ENCODE assay signal across 11 mouse cellular contexts in genomic region chr8:70122863-70123262, GRCm38 (mm10). TPM values are rescaled to one million over a fixed set of nuclear protein-coding genes. Genes with fewer than 3 reads are reported as not detected.
A peak's percentile ranks its signal among the peaks of the same experiment; 100 is the strongest.
DNase-seq lines count a peak whose midpoint lies in the region; ATAC-seq and TF ChIP-seq lines count a peak whose summit lies in the region.
"Had no signal": no experiment of that assay in that cellular context is flagged by ENCODE, and none has a peak within 500 bp of the region (broad histone marks: within the 10 kb centered on the region; RNA-seq: fewer than 3 reads in every experiment).

No protein-coding gene starts in this region.

- peaks cover 2% of the 10 kb centered on the region; the same call in 1 of the 2 replicates for H3K4me1 ChIP-seq in forebrain, postnatal 0 days (ENCODE audit: insufficient read depth)
- H3K4me1 ChIP-seq in forebrain, embryonic 16.5 days (replicated peaks; ENCODE audit: control insufficient read depth, insufficient read depth, low read length) = peaks cover 11% of the 10 kb centered on the region
- peaks cover 2% of the 10 kb centered on the region; the same call in 1 of the 2 replicates for H3K4me1 ChIP-seq in midbrain, postnatal 0 days (ENCODE audit: insufficient read depth, low read length)
- peaks cover 12% of the 10 kb centered on the region for H3K4me1 ChIP-seq in midbrain, embryonic 15.5 days
- no peaks in the 10 kb centered on the region for H3K4me1 ChIP-seq in liver, postnatal 0 days (ENCODE audit: insufficient read depth)

- no peak overlapping the region for H3K4me2 ChIP-seq in forebrain, postnatal 0 days (ENCODE audit: low read depth)
- H3K4me2 ChIP-seq in forebrain, embryonic 16.5 days (ENCODE audit: low read length) = no peak overlapping the region
- H3K4me2 ChIP-seq in midbrain, postnatal 0 days (ENCODE audit: low read depth, low read length, poor library complexity, severe bottlenecking) = no peak overlapping the region
- no peak overlapping the region for H3K4me2 ChIP-seq in midbrain, embryonic 15.5 days
- H3K4me2 ChIP-seq in liver, postnatal 0 days (ENCODE audit: low read depth, low read length) = no peak overlapping the region
- H3K4me2 ChIP-seq: embryonic facial prominence, embryonic 13.5 days had no signal

- H3K4me3 ChIP-seq in forebrain, postnatal 0 days (ENCODE audit: low read depth, low read length) = no peak overlapping the region
- no peak overlapping the region for H3K4me3 ChIP-seq in forebrain, embryonic 16.5 days (replicated peaks; ENCODE audit: low read length)
- H3K4me3 ChIP-seq in midbrain, postnatal 0 days (ENCODE audit: low read depth, low read length) = no peak overlapping the region
- no peak overlapping the region for H3K4me3 ChIP-seq in midbrain, embryonic 15.5 days
- H3K4me3 ChIP-seq in liver, postnatal 0 days (ENCODE audit: low read depth, low read length) = no peak overlapping the region
- H3K4me3 ChIP-seq: embryonic facial prominence, embryonic 13.5 days; limb, embryonic 10.5 days had no signal

- H3K36me3 ChIP-seq in forebrain, postnatal 0 days (ENCODE audit: insufficient read depth) = no peaks in the 10 kb centered on the region
- no peaks in the 10 kb centered on the region for H3K36me3 ChIP-seq in forebrain, embryonic 16.5 days (ENCODE audit: control insufficient read depth, insufficient read depth)
- no peaks in the 10 kb centered on the region for H3K36me3 ChIP-seq in midbrain, postnatal 0 days (ENCODE audit: insufficient read depth, low read length)
- no peaks in the 10 kb centered on the region for H3K36me3 ChIP-seq in midbrain, embryonic 15.5 days (replicated peaks)
- no peaks in the 10 kb centered on the region for H3K36me3 ChIP-seq in liver, postnatal 0 days (replicated peaks; ENCODE audit: insufficient read depth, low read length)
- H3K36me3 ChIP-seq: embryonic facial prominence, embryonic 13.5 days; limb, embryonic 10.5 days had no signal

- no peak for DNase-seq in forebrain, postnatal 0 days
- DNase-seq in midbrain, postnatal 0 days (ENCODE audit: low spot score) = no peak
- peak; percentile 37 for DNase-seq in ZHBTc4 (ENCODE audit: low read depth, low spot score)
- no peak for DNase-seq in liver, postnatal 0 days
- no peak for DNase-seq in left cerebral cortex, adult 18-20 months (ENCODE audit: low spot score in 2 of 2)
- no peak for DNase-seq in left cerebral cortex, adult 11 months (ENCODE audit: low spot score)
- DNase-seq: right cerebral cortex, adult 18-20 months had no signal

- TF ChIP-seq EP300 in liver, postnatal 0 days (IDR thresholded peaks at IDR 0.05; ENCODE audit: low read depth) = no peak

- H3K27ac ChIP-seq in forebrain, postnatal 0 days (ENCODE audit: low read depth, low read length) = no peak overlapping the region
- H3K27ac ChIP-seq in forebrain, embryonic 16.5 days (ENCODE audit: low read length) = no peak overlapping the region
- no peak overlapping the region for H3K27ac ChIP-seq in midbrain, postnatal 0 days (ENCODE audit: low read depth, low read length)
- H3K27ac ChIP-seq in midbrain, embryonic 15.5 days = no peak overlapping the region
- no peak overlapping the region for H3K27ac ChIP-seq in liver, postnatal 0 days (ENCODE audit: low read depth)
- H3K27ac ChIP-seq: embryonic facial prominence, embryonic 13.5 days; limb, embryonic 10.5 days had no signal

- WGBS in forebrain, postnatal 0 days = 54% methylated on average over 2 of the region's 2 CpGs
- WGBS in forebrain, embryonic 16.5 days = 56% methylated on average over 2 of the region's 2 CpGs
- WGBS in midbrain, postnatal 0 days = 57% methylated on average over 2 of the region's 2 CpGs
- WGBS in midbrain, embryonic 15.5 days = 53% methylated on average over 2 of the region's 2 CpGs
- WGBS in liver, postnatal 0 days (ENCODE audit: insufficient replicate concordance) = 48% methylated on average over 2 of the region's 2 CpGs

- no peaks in the 10 kb centered on the region for H3K27me3 ChIP-seq in forebrain, postnatal 0 days (ENCODE audit: insufficient read depth, low read length)
- H3K27me3 ChIP-seq in forebrain, embryonic 16.5 days (replicated peaks; ENCODE audit: control insufficient read depth, insufficient read depth, low read length) = no peaks in the 10 kb centered on the region
- H3K27me3 ChIP-seq in midbrain, postnatal 0 days (ENCODE audit: insufficient read depth, low read length) = no peaks in the 10 kb centered on the region
- no peaks in the 10 kb centered on the region; the same call in 1 of the 2 replicates for H3K27me3 ChIP-seq in midbrain, embryonic 15.5 days (replicated peaks)
- peaks cover 32% of the 10 kb centered on the region for H3K27me3 ChIP-seq in liver, postnatal 0 days (ENCODE audit: insufficient read depth, low read length)

- ATAC-seq in forebrain, postnatal 0 days = no peak
- no peak for ATAC-seq in forebrain, embryonic 16.5 days
- ATAC-seq in midbrain, postnatal 0 days (ENCODE audit: low FRiP score) = no peak
- no peak for ATAC-seq in midbrain, embryonic 15.5 days (replicated peaks)
- no peak for ATAC-seq in liver, postnatal 0 days

- peak; percentile 53 for TF ChIP-seq CTCF in forebrain, postnatal 0 days (IDR thresholded peaks at IDR 0.05; ENCODE audit: low read depth)
- peak; percentile 66 for TF ChIP-seq CTCF in midbrain, postnatal 0 days (IDR thresholded peaks at IDR 0.05)
- TF ChIP-seq CTCF in liver, postnatal 0 days (IDR thresholded peaks at IDR 0.05; ENCODE audit: low read depth) = peak; percentile 69

- no peak overlapping the region for H3K9ac ChIP-seq in forebrain, postnatal 0 days
- no peak overlapping the region for H3K9ac ChIP-seq in forebrain, embryonic 16.5 days (replicated peaks; ENCODE audit: low read depth, low read length)
- H3K9ac ChIP-seq in midbrain, postnatal 0 days (replicated peaks; ENCODE audit: low read length, poor library complexity, severe bottlenecking) = no peak overlapping the region
- no peak overlapping the region for H3K9ac ChIP-seq in midbrain, embryonic 15.5 days
- H3K9ac ChIP-seq in liver, postnatal 0 days (replicated peaks) = no peak overlapping the region
- H3K9ac ChIP-seq: embryonic facial prominence, embryonic 13.5 days had no signal

- H3K9me3 ChIP-seq in forebrain, postnatal 0 days (ENCODE audit: low read length) = no peaks in the 10 kb centered on the region
- no peaks in the 10 kb centered on the region for H3K9me3 ChIP-seq in forebrain, embryonic 16.5 days (ENCODE audit: control insufficient read depth, low read length)
- H3K9me3 ChIP-seq in midbrain, postnatal 0 days (ENCODE audit: low read length) = no peaks in the 10 kb centered on the region
- no peaks in the 10 kb centered on the region for H3K9me3 ChIP-seq in midbrain, embryonic 15.5 days
- no peaks in the 10 kb centered on the region for H3K9me3 ChIP-seq in liver, postnatal 0 days (ENCODE audit: low read length)
- H3K9me3 ChIP-seq: embryonic facial prominence, embryonic 13.5 days; limb, embryonic 10.5 days had no signal

RNA-seq across cellular contexts. Expression of gene Ncan, which starts 2.2 kb away (rescaled TPM):
- total RNA-seq in forebrain, postnatal 0 days (2014; rRNA removed) = 316 and 372 TPM in 2 replicates
- polyA plus RNA-seq in forebrain, postnatal 0 days (2015; fragmentation: Nextera tagmentation; extraction: Ambion mirVana) = 112 and 209 TPM in 2 replicates
- polyA plus RNA-seq in forebrain, embryonic 16.5 days (2015; fragmentation: Nextera tagmentation; extraction: Ambion mirVana) = 145 and 166 TPM in 2 replicates
- 440 and 447 TPM in 2 replicates for total RNA-seq in midbrain, postnatal 0 days (2014; rRNA removed)
- polyA plus RNA-seq in midbrain, postnatal 0 days (2015; fragmentation: Nextera tagmentation; extraction: Ambion mirVana) = 202 and 210 TPM in 2 replicates
- polyA plus RNA-seq in midbrain, embryonic 15.5 days (2015; fragmentation: Nextera tagmentation; extraction: Ambion mirVana) = 186 and 193 TPM in 2 replicates
- not detected in 2 replicates for polyA plus RNA-seq in liver, postnatal 0 days (2015; fragmentation: Nextera tagmentation; extraction: Ambion mirVana)
- 100 to 1,000 TPM; 137 to 145 TPM for total RNA-seq in left cerebral cortex, adult 18-20 months (2021)

RNA-seq across cellular contexts. Expression of gene Nr2c2ap, which starts 8.3 kb away (rescaled TPM):
- total RNA-seq in forebrain, postnatal 0 days (2014; rRNA removed) = 6.6 and 7.2 TPM in 2 replicates
- 55.9 and 58.0 TPM in 2 replicates for polyA plus RNA-seq in forebrain, postnatal 0 days (2015; fragmentation: Nextera tagmentation; extraction: Ambion mirVana)
- 44.0 and 44.8 TPM in 2 replicates for polyA plus RNA-seq in forebrain, embryonic 16.5 days (2015; fragmentation: Nextera tagmentation; extraction: Ambion mirVana)
- total RNA-seq in midbrain, postnatal 0 days (2014; rRNA removed) = 5.4 and 7.7 TPM in 2 replicates
- 42.1 and 44.1 TPM in 2 replicates for polyA plus RNA-seq in midbrain, postnatal 0 days (2015; fragmentation: Nextera tagmentation; extraction: Ambion mirVana)
- 36.7 and 39.1 TPM in 2 replicates for polyA plus RNA-seq in midbrain, embryonic 15.5 days (2015; fragmentation: Nextera tagmentation; extraction: Ambion mirVana)
- 13.5 and 14.9 TPM in 2 replicates for polyA plus RNA-seq in liver, postnatal 0 days (2015; fragmentation: Nextera tagmentation; extraction: Ambion mirVana)
- total RNA-seq in left cerebral cortex, adult 18-20 months (2021) = 10 to 100 TPM; 23.7 to 25.5 TPM

RNA-seq across cellular contexts. Expression of gene Rfxank, which starts 16.1 kb away (rescaled TPM):
- total RNA-seq in forebrain, postnatal 0 days (2014; rRNA removed) = 8.5 and 10.2 TPM in 2 replicates
- 6.0 and 7.9 TPM in 2 replicates for polyA plus RNA-seq in forebrain, postnatal 0 days (2015; fragmentation: Nextera tagmentation; extraction: Ambion mirVana)
- polyA plus RNA-seq in forebrain, embryonic 16.5 days (2015; fragmentation: Nextera tagmentation; extraction: Ambion mirVana) = 10.5 and 14.4 TPM in 2 replicates
- total RNA-seq in midbrain, postnatal 0 days (2014; rRNA removed) = 9.8 and 12.3 TPM in 2 replicates
- 7.4 and 9.3 TPM in 2 replicates for polyA plus RNA-seq in midbrain, postnatal 0 days (2015; fragmentation: Nextera tagmentation; extraction: Ambion mirVana)
- polyA plus RNA-seq in midbrain, embryonic 15.5 days (2015; fragmentation: Nextera tagmentation; extraction: Ambion mirVana) = 13.4 and 14.2 TPM in 2 replicates
- polyA plus RNA-seq in liver, postnatal 0 days (2015; fragmentation: Nextera tagmentation; extraction: Ambion mirVana) = 3.6 TPM in 2 replicates
- total RNA-seq in left cerebral cortex, adult 18-20 months (2021) = 10 to 100 TPM; 11.7 to 14.9 TPM

RNA-seq across cellular contexts. Expression of gene Borcs8, which starts 16.4 kb away (rescaled TPM):
- total RNA-seq in forebrain, postnatal 0 days (2014; rRNA removed) = 59.3 and 74.9 TPM in 2 replicates
- 56.5 and 64.4 TPM in 2 replicates for polyA plus RNA-seq in forebrain, postnatal 0 days (2015; fragmentation: Nextera tagmentation; extraction: Ambion mirVana)
- polyA plus RNA-seq in forebrain, embryonic 16.5 days (2015; fragmentation: Nextera tagmentation; extraction: Ambion mirVana) = 48.1 and 60.0 TPM in 2 replicates
- total RNA-seq in midbrain, postnatal 0 days (2014; rRNA removed) = 91.1 and 98.3 TPM in 2 replicates
- 49.8 and 58.6 TPM in 2 replicates for polyA plus RNA-seq in midbrain, postnatal 0 days (2015; fragmentation: Nextera tagmentation; extraction: Ambion mirVana)
- polyA plus RNA-seq in midbrain, embryonic 15.5 days (2015; fragmentation: Nextera tagmentation; extraction: Ambion mirVana) = 59.1 and 64.8 TPM in 2 replicates
- 17.6 and 18.8 TPM in 2 replicates for polyA plus RNA-seq in liver, postnatal 0 days (2015; fragmentation: Nextera tagmentation; extraction: Ambion mirVana)
- 10 to 100 TPM; 47.7 to 48.0 TPM for total RNA-seq in left cerebral cortex, adult 18-20 months (2021)

RNA-seq across cellular contexts. Expression of gene Mef2b, which starts 16.6 kb away (rescaled TPM):
- total RNA-seq in forebrain, postnatal 0 days (2014; rRNA removed) = 0.90 TPM in 1 of 2 replicates, not detected in the other
- 1.3 and 1.7 TPM in 2 replicates for polyA plus RNA-seq in forebrain, postnatal 0 days (2015; fragmentation: Nextera tagmentation; extraction: Ambion mirVana)
- polyA plus RNA-seq in forebrain, embryonic 16.5 days (2015; fragmentation: Nextera tagmentation; extraction: Ambion mirVana) = 0.34 and 0.81 TPM in 2 replicates
- 0.55 and 1.1 TPM in 2 replicates for total RNA-seq in midbrain, postnatal 0 days (2014; rRNA removed)
- 1.5 TPM in 2 replicates for polyA plus RNA-seq in midbrain, postnatal 0 days (2015; fragmentation: Nextera tagmentation; extraction: Ambion mirVana)
- polyA plus RNA-seq in midbrain, embryonic 15.5 days (2015; fragmentation: Nextera tagmentation; extraction: Ambion mirVana) = 0.37 and 0.56 TPM in 2 replicates
- 0.11 TPM in 1 of 2 replicates, not detected in the other for polyA plus RNA-seq in liver, postnatal 0 days (2015; fragmentation: Nextera tagmentation; extraction: Ambion mirVana)
- not detected for total RNA-seq in left cerebral cortex, adult 18-20 months (2021)

Comparison
In these comparisons a context has a peak if more than half of its experiments do, and no peak if none do; other contexts are left out.
1. RNA of gene Ncan, which starts 2.2 kb away (polyA plus RNA-seq): 202 to 210 TPM in midbrain, postnatal 0 days, 112 to 209 TPM in forebrain, postnatal 0 days, 186 to 193 TPM in midbrain, embryonic 15.5 days and 145 to 166 TPM in forebrain, embryonic 16.5 days; not detected in liver, postnatal 0 days; every median in the first group is over 100 times any median in the second.
2. Peak in every context shown above with its lines, with median percentiles within 50 percentile points of each other: CTCF ChIP-seq.